Mouse (Mus musculus) neural tube, embryonic 11.5 days (tissue): ENCODE results near the gene Dus2. TPM values are rescaled to one million over a fixed set of nuclear protein-coding genes. Genes with fewer than 3 reads are reported as not detected.
"Not testable (repeated sequence)": the region's sequence is repeated elsewhere in the genome, so short reads cannot be mapped to it uniquely, and the experiment has no call there.

Experiments
- ATAC-seq: fragments of 200-750 bp; cut with Nextera tagmentation; 2 replicates; pipeline ENCODE4 v1.8.0; 2017; ENCODE audit warnings: moderate number of reproducible peaks, mild to moderate bottlenecking, moderate TSS enrichment, moderate library complexity; ENCODE audit not compliant: insufficient read depth, low FRiP score, low TSS enrichment
- DNase-seq: peaks from one replicate; pipeline ENCODE4 v3.0.0-alpha.2; 2015; ENCODE audit warnings: low spot score
- H3K27ac ChIP-seq: fragments of 300-500 bp; sonication (generic); 2 replicates; pipeline ENCODE4 v1.5.1; 2014; ENCODE audit warnings: low read depth, mild to moderate bottlenecking, low read length
- H3K27me3 ChIP-seq: fragments of 300-500 bp; sonication (generic); 2 replicates; pipeline ENCODE4 v1.6.1; 2014; ENCODE audit warnings: mild to moderate bottlenecking, low read length, mixed read lengths; ENCODE audit not compliant: control insufficient read depth, insufficient read depth
- H3K36me3 ChIP-seq: fragments of 300-500 bp; sonication (generic); 2 replicates; pipeline ENCODE4 v1.6.1; 2014; ENCODE audit warnings: mild to moderate bottlenecking, low read length, moderate library complexity, mixed read lengths; ENCODE audit not compliant: control insufficient read depth, insufficient read depth
- H3K4me1 ChIP-seq: fragments of 300-500 bp; sonication (generic); 2 replicates; pipeline ENCODE4 v1.6.1; 2014; ENCODE audit warnings: low read length, mixed read lengths; ENCODE audit not compliant: control insufficient read depth, insufficient read depth
- H3K4me2 ChIP-seq: fragments of 300-500 bp; sonication (generic); 2 replicates; pipeline ENCODE4 v1.6.1; 2014; ENCODE audit warnings: low read depth, mild to moderate bottlenecking, moderate library complexity
- H3K4me3 ChIP-seq: fragments of 300-500 bp; sonication (generic); 2 replicates; pipeline ENCODE4 v1.5.1; 2014; ENCODE audit warnings: low read depth, low read length
- H3K9ac ChIP-seq: fragments of 300-500 bp; sonication (generic); 2 replicates; pipeline ENCODE4 v1.6.1; 2014; ENCODE audit warnings: mild to moderate bottlenecking, low read length
- H3K9me3 ChIP-seq: fragments of 300-500 bp; sonication (generic); 2 replicates; pipeline ENCODE4 v1.6.1; 2016; ENCODE audit warnings: low read length; ENCODE audit not compliant: control insufficient read depth
- WGBS: fragments of 180-500 bp; shearing (Covaris S2); extraction: QIAGEN DNeasy Blood & Tissue Kit; methylation state at CpG from one replicate; pipeline ENCODE4 v1.1.7; 2014; 5-methylcytosine and 5-hydroxymethylcytosine counted together
- polyA plus RNA-seq: library from polyadenylated mRNA; unstranded; fragments of >200 nt; fragmentation: Nextera tagmentation; extraction: Ambion mirVana; gene quantifications from 2 replicates; pipeline ENCODE4 v1.2.1, GENCODE M21; 2014

The Dus2 gene
- polyA plus RNA-seq, 1 experiment from 2014 or later = 18.6 TPM

DNA sequence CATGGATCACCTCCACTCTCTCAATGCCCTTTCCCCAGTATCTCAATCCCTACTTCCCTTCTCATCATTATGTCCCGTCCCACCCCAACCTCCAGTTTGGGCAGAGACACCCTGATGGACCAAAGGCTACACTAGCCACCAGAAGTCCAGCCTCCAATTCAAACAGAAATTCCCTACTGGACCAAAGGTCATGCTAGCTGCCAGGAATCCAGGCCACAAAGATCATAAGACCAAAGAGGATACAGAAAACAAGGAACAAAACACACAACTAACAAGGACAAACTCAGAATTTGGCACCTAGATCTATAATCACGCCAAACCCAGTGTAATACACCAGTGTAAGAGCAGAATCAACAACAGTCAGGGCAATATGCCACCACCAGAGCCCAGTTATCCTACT, 7.8 kb downstream of the Dus2 start:
- 85% methylated on average over 2 of the region's 2 CpGs for WGBS

DNA sequence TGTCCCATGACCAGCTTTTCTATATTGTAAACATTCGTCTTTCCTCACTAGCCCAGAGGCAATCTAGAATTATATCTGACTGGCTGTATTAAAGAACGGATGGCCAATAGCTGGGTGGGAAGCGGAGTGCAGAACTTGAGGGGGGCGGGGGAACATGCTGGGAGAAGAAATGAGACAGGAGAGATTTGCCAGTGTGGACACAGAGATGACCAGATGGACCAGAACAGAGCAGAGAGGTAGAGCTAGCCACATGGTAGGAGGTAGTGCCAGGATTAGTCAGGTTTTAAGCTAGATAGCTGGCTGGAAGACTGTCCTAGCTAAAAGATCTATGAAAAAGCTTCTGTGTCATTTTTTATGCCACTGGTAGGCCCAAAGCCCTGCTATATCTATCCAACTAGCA, 10.8 kb downstream of the Dus2 start:
- ATAC-seq = no peak
- H3K9ac ChIP-seq = no peak overlapping the region
- H3K36me3 ChIP-seq = no peaks in the 10 kb centered on the region
- no peak overlapping the region for H3K4me3 ChIP-seq
- no peak for DNase-seq
- no peaks in the 10 kb centered on the region for H3K4me1 ChIP-seq
- no peak overlapping the region for H3K27ac ChIP-seq
- H3K27me3 ChIP-seq = no peaks in the 10 kb centered on the region
- no peaks in the 10 kb centered on the region for H3K9me3 ChIP-seq
- H3K4me2 ChIP-seq = no peak overlapping the region
- WGBS = 79% methylated on average over 4 of the region's 4 CpGs

More for the DNA sequence above, 7.8 kb downstream of the Dus2 start:
- Histone ChIP-seq H3K4me2 (no peak overlapping the region), H3K36me3 (no peaks in the 10 kb centered on the region), H3K4me1 (no peaks in the 10 kb centered on the region), H3K9me3 (no peaks in the 10 kb centered on the region), H3K9ac (no peak overlapping the region), H3K27ac (no peak overlapping the region), H3K27me3 (no peaks in the 10 kb centered on the region), H3K4me3 (no peak overlapping the region)
- ATAC-seq (no peak), DNase-seq (no peak)

DNA sequence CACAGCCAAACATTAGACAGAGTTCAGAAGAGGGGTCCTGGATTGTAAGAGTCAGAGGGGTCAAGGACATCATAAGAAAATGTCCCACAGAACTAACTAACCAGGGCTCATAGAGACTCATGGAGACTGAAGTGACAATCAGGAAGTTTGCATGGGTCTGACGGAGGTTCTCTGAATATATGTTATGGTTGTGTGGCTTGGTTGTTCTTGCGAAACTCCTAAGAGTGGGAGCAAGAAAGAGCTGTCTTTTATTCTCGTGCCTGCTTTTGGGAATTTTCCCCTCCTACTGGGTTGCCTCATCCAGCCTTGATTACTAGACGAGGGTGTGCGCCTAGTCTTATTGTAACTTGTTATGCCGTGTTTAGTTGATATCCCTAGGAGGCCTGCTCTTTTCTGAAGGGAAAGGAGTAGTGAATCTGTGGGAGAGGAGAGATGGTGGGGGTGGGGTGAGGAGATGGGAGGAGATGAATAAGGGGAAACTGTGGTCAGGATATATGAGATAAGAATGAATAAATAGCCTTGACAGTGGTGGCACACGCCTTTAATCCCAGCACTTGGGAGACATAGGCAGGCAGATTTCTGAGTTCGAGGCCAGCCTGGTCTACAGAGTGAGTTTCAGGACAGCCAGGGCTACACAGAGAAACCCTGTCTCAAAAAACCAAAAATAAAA, 13.5 kb downstream of the Dus2 start:
- H3K9ac ChIP-seq = no peak overlapping the region
- no peaks in the 10 kb centered on the region for H3K9me3 ChIP-seq
- no peaks in the 10 kb centered on the region for H3K36me3 ChIP-seq
- no peak overlapping the region for H3K4me3 ChIP-seq
- H3K4me1 ChIP-seq = no peaks in the 10 kb centered on the region
- DNase-seq = no peak
- H3K27ac ChIP-seq = no peak overlapping the region
- 83% methylated on average over 8 of the region's 8 CpGs for WGBS
- H3K4me2 ChIP-seq = no peak overlapping the region
- ATAC-seq = no peak
- H3K27me3 ChIP-seq = no peaks in the 10 kb centered on the region

DNA sequence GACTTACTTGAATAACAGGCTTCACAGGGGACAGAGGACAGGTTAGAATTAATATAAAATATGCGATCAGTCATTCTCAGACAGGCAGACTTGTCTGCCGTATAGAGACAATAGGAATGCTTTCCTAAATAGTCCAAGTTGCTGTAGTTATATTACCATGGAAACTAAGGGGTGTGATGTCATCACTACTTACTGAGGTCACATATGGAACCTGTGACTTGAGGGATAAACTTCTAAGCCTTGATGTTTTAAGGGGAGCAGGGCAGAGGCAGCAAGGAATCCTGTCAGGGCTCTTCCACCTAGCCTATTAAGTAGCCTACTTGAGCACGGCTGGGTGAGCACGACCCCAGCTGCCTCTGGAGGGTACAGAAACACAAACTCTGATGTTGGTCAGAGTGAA, 14.7 kb downstream of the Dus2 start, which contains the start of gene Dpep2nb:
TSS of gene Dpep2nb (minus strand) at position 101 of the 400 bp plus-strand sequence.
- H3K27ac ChIP-seq = no peak within 1 kb of the TSS
- H3K27me3 ChIP-seq = no peaks in the 10 kb centered on the region
- no peak within 1 kb of the TSS for H3K4me3 ChIP-seq
- no peak within 1 kb of the TSS for H3K4me2 ChIP-seq
- H3K9ac ChIP-seq = no peak within 1 kb of the TSS
- DNase-seq (no peak), ATAC-seq (no peak)
- no peaks in the 10 kb centered on the region for H3K36me3 ChIP-seq
- H3K4me1 ChIP-seq = peaks cover 6% of the 10 kb centered on the region; the same call in 1 of the 2 replicates
- 84% methylated on average over 4 of the region's 4 CpGs for WGBS
- no peaks in the 10 kb centered on the region for H3K9me3 ChIP-seq

DNA sequence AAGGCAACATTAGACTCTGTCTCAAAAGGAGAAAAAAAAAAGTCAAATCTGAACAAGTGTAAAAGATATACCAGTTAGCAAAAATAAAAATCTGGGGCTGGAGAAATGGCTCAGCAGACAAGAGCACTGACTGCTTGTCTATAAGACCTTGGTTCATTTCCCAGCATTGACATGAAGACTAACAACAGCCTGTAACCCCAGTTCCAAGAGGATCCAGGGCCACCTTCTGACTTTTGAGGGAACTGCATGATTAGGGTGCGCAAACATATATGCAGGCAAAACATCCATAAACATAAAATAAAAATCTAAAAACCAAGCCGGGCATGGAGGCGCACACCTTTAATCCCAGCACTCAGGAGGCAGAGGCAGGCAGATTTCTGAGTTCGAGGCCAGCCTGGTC, 15.3 kb downstream of the Dus2 start:
- H3K4me3 ChIP-seq = no peak overlapping the region
- no peak overlapping the region for H3K27ac ChIP-seq
- DNase-seq = no peak
- no peaks in the 10 kb centered on the region for H3K36me3 ChIP-seq
- H3K9ac ChIP-seq = no peak overlapping the region
- H3K4me2 ChIP-seq = no peak overlapping the region
- ATAC-seq = no peak
- WGBS = 81% methylated on average over 4 of the region's 4 CpGs
- peaks cover 6% of the 10 kb centered on the region; the same call in 1 of the 2 replicates for H3K4me1 ChIP-seq
- H3K27me3 ChIP-seq = no peaks in the 10 kb centered on the region
- no peaks in the 10 kb centered on the region for H3K9me3 ChIP-seq

DNA sequence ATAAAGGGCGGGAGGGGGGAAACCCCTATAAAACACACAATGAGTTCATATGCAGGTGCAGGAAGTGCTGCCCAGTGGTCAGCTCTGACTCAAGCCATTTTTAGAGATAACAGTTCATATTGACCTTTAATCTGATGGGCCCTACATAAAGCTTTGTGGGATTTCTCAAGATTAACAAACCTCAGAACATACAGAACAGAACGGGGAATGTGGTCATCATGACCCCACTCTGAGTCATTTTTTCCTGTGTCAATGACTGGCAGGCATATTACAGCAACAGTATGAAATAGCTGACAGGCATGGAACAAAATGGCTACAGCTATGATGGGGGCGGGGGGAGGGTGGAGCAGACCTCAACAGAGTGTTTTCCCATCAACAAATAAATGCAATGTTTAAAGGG, 16.0 kb downstream of the Dus2 start:
- no peak overlapping the region for H3K9ac ChIP-seq
- no peak overlapping the region for H3K4me3 ChIP-seq
- DNase-seq = no peak
- peaks cover 6% of the 10 kb centered on the region; the same call in 1 of the 2 replicates for H3K4me1 ChIP-seq
- no peaks in the 10 kb centered on the region for H3K27me3 ChIP-seq
- no peak overlapping the region for H3K4me2 ChIP-seq
- H3K36me3 ChIP-seq = no peaks in the 10 kb centered on the region
- H3K9me3 ChIP-seq = no peaks in the 10 kb centered on the region
- H3K27ac ChIP-seq = no peak overlapping the region
- ATAC-seq = no peak
- 81% methylated on average over 3 of the region's 3 CpGs for WGBS

DNA sequence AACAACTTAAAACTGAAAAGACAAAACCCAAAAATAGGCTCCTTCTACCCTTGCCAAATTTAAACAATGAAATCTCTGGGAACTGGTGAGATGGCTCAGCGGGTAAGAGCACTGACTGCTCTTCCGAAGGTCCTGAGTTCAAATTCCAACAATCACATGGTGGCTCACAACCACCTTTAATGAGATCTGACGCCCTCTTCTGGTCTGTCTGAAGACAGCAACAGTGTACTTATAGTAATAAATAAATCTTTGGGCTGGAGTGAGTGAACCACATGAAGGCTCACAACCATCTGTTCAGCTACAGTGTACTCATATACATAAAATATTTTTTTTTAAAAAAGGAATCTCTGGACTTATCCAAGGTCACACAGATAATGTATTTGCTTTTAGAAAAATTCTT, 16.8 kb downstream of the Dus2 start:
- ATAC-seq = not testable (repeated sequence)
- whole genome bisulfite sequencing = 58% methylated on average over 3 of the region's 3 CpGs

DNA sequence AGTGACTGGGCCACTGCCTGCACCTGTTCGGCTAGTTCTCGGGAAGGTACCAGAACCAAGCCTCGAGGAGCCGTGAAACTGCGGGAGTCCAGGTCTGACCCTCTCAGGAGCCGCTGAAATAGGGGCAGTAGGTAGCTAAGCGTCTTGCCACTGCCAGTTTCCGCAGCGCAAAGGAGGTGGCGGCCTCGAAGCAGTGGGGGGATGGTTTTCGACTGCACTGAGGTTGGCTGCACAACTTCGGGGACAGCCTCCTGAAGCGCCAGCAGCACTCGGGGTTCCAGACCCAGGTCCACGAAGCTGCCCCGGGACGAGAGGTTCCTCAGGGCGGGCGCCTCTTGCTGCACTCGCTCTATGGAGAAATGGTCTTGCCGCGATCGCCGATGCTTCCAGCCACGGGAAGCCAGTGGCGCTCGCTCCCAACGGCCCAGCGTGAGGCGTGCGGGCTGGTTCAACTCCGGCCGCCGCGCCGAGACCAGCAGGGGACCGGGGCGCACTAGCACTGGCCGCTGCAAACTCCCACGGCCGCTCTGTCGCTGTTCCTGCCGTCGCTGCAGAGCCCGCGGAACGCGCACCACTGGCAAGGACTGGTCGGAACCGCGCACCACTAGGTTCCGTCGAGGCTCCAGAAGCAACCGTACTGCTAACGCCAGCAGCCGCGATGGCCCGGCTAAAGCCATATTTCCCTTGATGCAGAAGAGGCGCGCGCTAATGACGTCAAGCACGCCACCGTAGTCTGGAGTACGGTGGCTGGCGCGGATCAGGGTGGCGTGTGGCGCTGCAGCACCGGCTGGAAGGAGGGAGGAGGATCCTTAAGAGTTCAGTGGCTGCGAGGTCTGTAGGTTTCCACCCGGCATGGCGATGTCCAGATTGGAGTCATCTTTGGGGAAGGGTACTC, 19.9 kb downstream of the Dus2 start:
- Histone ChIP-seq H3K4me3 (peak overlapping the region; percentile 92), H3K9ac (peak overlapping the region; percentile 90), H3K9me3 (no peaks in the 10 kb centered on the region), H3K4me1 (peaks cover 6% of the 10 kb centered on the region; the same call in 1 of the 2 replicates), H3K27ac (0 out of 2 replicates have a peak overlapping the region, but pooled peaks have one; percentile 34), H3K4me2 (peak overlapping the region; percentile 99), H3K36me3 (no peaks in the 10 kb centered on the region), H3K27me3 (no peaks in the 10 kb centered on the region)
- WGBS = 2% methylated on average over 74 of the region's 74 CpGs
- DNase-seq = peak; percentile 95
- ATAC-seq = peak; percentile 97

More for the DNA sequence above, 16.8 kb downstream of the Dus2 start:
- not testable (repeated sequence) for H3K9me3 ChIP-seq, H3K36me3 ChIP-seq, DNase-seq, H3K27me3 ChIP-seq, H3K4me1 ChIP-seq, H3K27ac ChIP-seq, H3K4me3 ChIP-seq, H3K9ac ChIP-seq, H3K4me2 ChIP-seq
